ENCODE assay signal across 8 mouse cellular contexts in genomic region chr5:72559544-72560049, GRCm38 (mm10). TPM values are rescaled to one million over a fixed set of nuclear protein-coding genes. Genes with fewer than 3 reads are reported as not detected.
DNase-seq lines count a peak whose midpoint lies in the region; ATAC-seq and TF ChIP-seq lines count a peak whose summit lies in the region.

Nfxl1 (minus strand) TSS chr5:72559684.

- no peak for TF ChIP-seq EP300 in ES-Bruce4 (IDR thresholded peaks at IDR 0.05; ENCODE audit: insufficient read depth, low read depth, low read length)
- peak; percentile 50; the same call in 1 of the 2 replicates for TF ChIP-seq EP300 in liver, postnatal 0 days (IDR thresholded peaks at IDR 0.05; ENCODE audit: low read depth)

- 0% methylated on average over 42 of the region's 42 CpGs for WGBS in forebrain, embryonic 13.5 days
- whole genome bisulfite sequencing in large intestine, adult 2 months = under 1% methylated on average over 42 of the region's 42 CpGs
- WGBS in liver, postnatal 0 days (ENCODE audit: insufficient replicate concordance) = 2% methylated on average over 42 of the region's 42 CpGs
- 0% methylated on average over 42 of the region's 42 CpGs for WGBS in neural tube, embryonic 14.5 days

- H3K4me2 ChIP-seq in forebrain, embryonic 13.5 days = peak within 1 kb of the TSS; percentile 83
- peak within 1 kb of the TSS; percentile 100 for H3K4me2 ChIP-seq in liver, postnatal 0 days (ENCODE audit: low read depth, low read length)
- H3K4me2 ChIP-seq in neural tube, embryonic 14.5 days (ENCODE audit: low read depth, low read length) = peak within 1 kb of the TSS; percentile 65

- H3K4me1 ChIP-seq in ES-Bruce4 (ENCODE audit: control insufficient read depth, insufficient read depth, low read length) = no peaks in the 10 kb centered on the region
- H3K4me1 ChIP-seq in forebrain, embryonic 13.5 days = peaks cover 13% of the 10 kb centered on the region
- peaks cover 14% of the 10 kb centered on the region for H3K4me1 ChIP-seq in liver, postnatal 0 days (ENCODE audit: insufficient read depth)
- H3K4me1 ChIP-seq in neural tube, embryonic 14.5 days (ENCODE audit: control insufficient read depth, insufficient read depth, low read length) = peaks cover 5% of the 10 kb centered on the region; the same call in 1 of the 2 replicates

- H3K27ac ChIP-seq in ES-Bruce4 (ENCODE audit: insufficient read depth, low read length) = no peak within 1 kb of the TSS
- H3K27ac ChIP-seq in forebrain, embryonic 13.5 days = peak within 1 kb of the TSS; percentile 54
- H3K27ac ChIP-seq in liver, postnatal 0 days (ENCODE audit: low read depth) = peak within 1 kb of the TSS; percentile 74
- peak within 1 kb of the TSS; percentile 73 for H3K27ac ChIP-seq in neural tube, embryonic 14.5 days (ENCODE audit: low read depth, low read length)

- peak; percentile 98 for DNase-seq in heart, postnatal 10 days
- peak; percentile 99 for DNase-seq in large intestine, adult 2 months (ENCODE audit: low read depth, low spot score)
- peak; percentile 97 for DNase-seq in liver, postnatal 0 days
- peak; percentile 98 for DNase-seq in testis, postnatal 10 days (ENCODE audit: low spot score)

- H3K27me3 ChIP-seq in ES-Bruce4 (ENCODE audit: control insufficient read depth, insufficient read depth, low read length, poor library complexity, severe bottlenecking) = peaks cover 1% of the 10 kb centered on the region; the same call in 1 of the 2 replicates
- H3K27me3 ChIP-seq in forebrain, embryonic 13.5 days = no peaks in the 10 kb centered on the region
- no peaks in the 10 kb centered on the region for H3K27me3 ChIP-seq in liver, postnatal 0 days (ENCODE audit: insufficient read depth, low read length)
- no peaks in the 10 kb centered on the region for H3K27me3 ChIP-seq in neural tube, embryonic 14.5 days (ENCODE audit: control insufficient read depth, insufficient read depth, low read length)

- H3K4me3 ChIP-seq in ES-Bruce4 (ENCODE audit: low read depth, low read length) = peak within 1 kb of the TSS; percentile 94
- peak within 1 kb of the TSS; percentile 87 for H3K4me3 ChIP-seq in forebrain, embryonic 13.5 days
- H3K4me3 ChIP-seq in liver, postnatal 0 days (ENCODE audit: low read depth, low read length) = peak within 1 kb of the TSS; percentile 98
- H3K4me3 ChIP-seq in neural tube, embryonic 14.5 days (ENCODE audit: low read depth, low read length) = peak within 1 kb of the TSS; percentile 92

- TF ChIP-seq CTCF in ES-Bruce4 (IDR thresholded peaks at IDR 0.05; ENCODE audit: low read depth, low read length) = no peak
- no peak for TF ChIP-seq CTCF in liver, postnatal 0 days (IDR thresholded peaks at IDR 0.05; ENCODE audit: low read depth)

- intact Hi-C loops in heart, postnatal 10 days (cut with DNase I) = no loop called here

- no peaks in the 10 kb centered on the region for H3K36me3 ChIP-seq in ES-Bruce4 (ENCODE audit: control insufficient read depth, insufficient read depth, low read length, poor library complexity, severe bottlenecking)
- peaks cover 6% of the 10 kb centered on the region for H3K36me3 ChIP-seq in forebrain, embryonic 13.5 days (ENCODE audit: poor library complexity, severe bottlenecking)
- peaks cover 1% of the 10 kb centered on the region; the same call in 1 of the 2 replicates for H3K36me3 ChIP-seq in liver, postnatal 0 days (replicated peaks; ENCODE audit: insufficient read depth, low read length)
- no peaks in the 10 kb centered on the region for H3K36me3 ChIP-seq in neural tube, embryonic 14.5 days (ENCODE audit: control insufficient read depth, insufficient read depth, low read length)

- peak within 1 kb of the TSS; percentile 73 for H3K9ac ChIP-seq in ES-Bruce4 (ENCODE audit: low read depth, poor library complexity, severe bottlenecking)
- peak within 1 kb of the TSS; percentile 91 for H3K9ac ChIP-seq in forebrain, embryonic 13.5 days
- H3K9ac ChIP-seq in liver, postnatal 0 days (replicated peaks) = peak within 1 kb of the TSS; percentile 93
- H3K9ac ChIP-seq in neural tube, embryonic 14.5 days (replicated peaks; ENCODE audit: low read depth, low read length) = peak within 1 kb of the TSS; percentile 84

- TF ChIP-seq POLR2A in ES-Bruce4 (IDR thresholded peaks at IDR 0.05; ENCODE audit: insufficient read depth, low read length) = peak; percentile 54

- ATAC-seq in cerebellum, adult (ENCODE audit: insufficient number of reproducible peaks, low FRiP score, low TSS enrichment) = peak; percentile 95
- ATAC-seq in forebrain, embryonic 13.5 days = peak; percentile 98
- peak; percentile 97 for ATAC-seq in liver, postnatal 0 days
- peak; percentile 97 for ATAC-seq in neural tube, embryonic 14.5 days (ENCODE audit: low read depth)

- no peaks in the 10 kb centered on the region for H3K9me3 ChIP-seq in ES-Bruce4 (replicated peaks; ENCODE audit: control insufficient read depth, insufficient read depth, low read length, poor library complexity, severe bottlenecking)
- no peaks in the 10 kb centered on the region for H3K9me3 ChIP-seq in forebrain, embryonic 13.5 days (replicated peaks)
- H3K9me3 ChIP-seq in liver, postnatal 0 days (ENCODE audit: low read length) = no peaks in the 10 kb centered on the region
- H3K9me3 ChIP-seq in neural tube, embryonic 14.5 days (ENCODE audit: control insufficient read depth, low read length) = no peaks in the 10 kb centered on the region

RNA-seq across cellular contexts. Expression of gene Nfxl1, which starts in this region (rescaled TPM):
- 43.5 and 57.4 TPM in 2 replicates for polyA plus RNA-seq in ES-Bruce4 (2011; ENCODE audit: insufficient read depth, insufficient read length, low read depth, missing spikeins)
- 12.5 and 13.3 TPM in 2 replicates for polyA plus RNA-seq in forebrain, embryonic 13.5 days (2015; fragmentation: Nextera tagmentation; extraction: Ambion mirVana)
- total RNA-seq in heart, postnatal 10 days (2021) = 1 to 10 TPM; 9.4 to 9.7 TPM
- 9.1 and 10.9 TPM in 2 replicates for polyA plus RNA-seq in large intestine, adult 2 months (2012; rRNA removed)
- polyA plus RNA-seq in liver, postnatal 0 days (2015; fragmentation: Nextera tagmentation; extraction: Ambion mirVana) = 4.4 and 4.5 TPM in 2 replicates
- polyA plus RNA-seq in neural tube, embryonic 14.5 days (2014; fragmentation: Nextera tagmentation; extraction: Ambion mirVana) = 18.5 and 23.0 TPM in 2 replicates
